Mouse (Mus musculus) ES-E14 (cell line): Measurements from ENCODE around the gene Plcb2.

Experiments used
- CHD2 ChIP-seq: IDR thresholded peaks from 2 replicates; pipeline ENCODE4 v1.6.1; 2014; ENCODE audit warnings: mild to moderate bottlenecking, low read depth, low read length, inconsistent platforms
- HCFC1 ChIP-seq: IDR thresholded peaks from 2 replicates; pipeline ENCODE4 v1.6.1; 2012; ENCODE audit warnings: low read length, inconsistent platforms, borderline replicate concordance; ENCODE audit not compliant: insufficient read depth
- MAFK ChIP-seq: IDR thresholded peaks from 2 replicates; pipeline ENCODE4 v1.6.1; 2014; ENCODE audit warnings: mild to moderate bottlenecking, low read depth, low read length, inconsistent platforms; ENCODE audit not compliant: insufficient read depth
- ZC3H11A ChIP-seq: IDR thresholded peaks from 2 replicates; pipeline ENCODE4 v1.6.1; 2012; ENCODE audit warnings: low read depth, mild to moderate bottlenecking, inconsistent platforms, low read length, borderline replicate concordance
- ZNF384 ChIP-seq: IDR thresholded peaks from 2 replicates; pipeline ENCODE4 v1.6.1; 2012; ENCODE audit warnings: low read depth, low read length, inconsistent platforms

- no peak for TF ChIP-seq MAFK
- TF ChIP-seq ZC3H11A: no peak
- TF ChIP-seq HCFC1: no peak
- TF ChIP-seq CHD2: no peak
- no peak for TF ChIP-seq ZNF384
These were observed 59.0 kb downstream of the Plcb2 start for GRCm38 (mm10) chr2:118669245-118669644.
